Mouse (Mus musculus) limb, embryonic 12.5 days (tissue): ENCODE data around the gene Tmbim7. TPM values are rescaled to one million over a fixed set of nuclear protein-coding genes. Genes with fewer than 3 reads are reported as not detected.

Source experiments
- ATAC-seq: fragments of 200-750 bp; cut with Nextera tagmentation; 2 replicates; pipeline ENCODE4 v1.8.0; 2017; ENCODE audit warnings: low read depth, moderate TSS enrichment; ENCODE audit not compliant: insufficient number of reproducible peaks, insufficient read depth, low FRiP score, low TSS enrichment
- H3K27ac ChIP-seq: fragments of 300-500 bp; sonication (generic); 2 replicates; pipeline ENCODE4 v1.5.1; 2016; ENCODE audit warnings: mild to moderate bottlenecking, moderate library complexity
- H3K27me3 ChIP-seq: fragments of 300-500 bp; sonication (generic); 2 replicates; pipeline ENCODE4 v1.6.1; 2016; ENCODE audit warnings: mild to moderate bottlenecking, moderate library complexity
- H3K36me3 ChIP-seq: fragments of 300-500 bp; sonication (generic); 2 replicates; pipeline ENCODE4 v1.6.1; 2016; ENCODE audit warnings: mild to moderate bottlenecking, moderate library complexity
- H3K4me1 ChIP-seq: fragments of 300-500 bp; sonication (generic); replicated peaks from 2 replicates; pipeline ENCODE4 v1.6.1; 2016
- H3K4me2 ChIP-seq: fragments of 300-500 bp; sonication (generic); 2 replicates; pipeline ENCODE4 v1.6.1; 2016; ENCODE audit warnings: mild to moderate bottlenecking, moderate library complexity
- H3K4me3 ChIP-seq: fragments of 300-500 bp; sonication (generic); replicated peaks from 2 replicates; pipeline ENCODE4 v1.5.1; 2016; ENCODE audit warnings: mild to moderate bottlenecking
- H3K9ac ChIP-seq: fragments of 300-500 bp; sonication (generic); replicated peaks from 2 replicates; pipeline ENCODE4 v1.6.1; 2016; ENCODE audit warnings: mild to moderate bottlenecking, moderate library complexity
- H3K9me3 ChIP-seq: fragments of 300-500 bp; sonication (generic); 2 replicates; pipeline ENCODE4 v1.6.1; 2016; ENCODE audit warnings: mild to moderate bottlenecking, moderate library complexity
- WGBS: fragments of 180-500 bp; shearing (Covaris S2); methylation state at CpG from one replicate; pipeline ENCODE4 v1.1.7; 2016; 5-methylcytosine and 5-hydroxymethylcytosine counted together
- microRNA-seq: library from miRNA; unstranded; fragments of <30 nt; microRNA quantifications from one replicate; pipeline ENCODE4, GENCODE M21; 2017
- polyA plus RNA-seq: library from polyadenylated mRNA; unstranded; fragments of >200 nt; fragmentation: Nextera tagmentation; extraction: Ambion mirVana; gene quantifications from 2 replicates; pipeline ENCODE4 v1.2.1, GENCODE M21; 2016

The Tmbim7 gene
- polyA plus RNA-seq, 1 experiment from 2014 or later = not detected

GRCm38 (mm10) chr5:3722873-3723272, 71.9 kb downstream of the Tmbim7 start:
- Histone ChIP-seq H3K4me2 (no peak overlapping the region), H3K4me1 (no peaks in the 10 kb centered on the region), H3K27me3 (no peaks in the 10 kb centered on the region), H3K9me3 (no peaks in the 10 kb centered on the region), H3K27ac (no peak overlapping the region), H3K9ac (no peak overlapping the region), H3K36me3 (peaks cover 42% of the 10 kb centered on the region), H3K4me3 (no peak overlapping the region)
- no peak for ATAC-seq
- WGBS = 97% methylated on average over 2 of the region's 2 CpGs

GRCm38 (mm10) chr5:3723415-3723814, 72.4 kb downstream of the Tmbim7 start:
- peaks cover 42% of the 10 kb centered on the region for H3K36me3 ChIP-seq
- H3K4me2 ChIP-seq = no peak overlapping the region
- H3K27me3 ChIP-seq = no peaks in the 10 kb centered on the region
- ATAC-seq = no peak
- WGBS = 74% methylated on average over 2 of the region's 2 CpGs
- no peak overlapping the region for H3K4me3 ChIP-seq
- no peaks in the 10 kb centered on the region for H3K9me3 ChIP-seq
- no peak overlapping the region for H3K9ac ChIP-seq
- no peak overlapping the region for H3K27ac ChIP-seq
- no peaks in the 10 kb centered on the region for H3K4me1 ChIP-seq

GRCm38 (mm10) chr5:3725491-3725890, 74.5 kb downstream of the Tmbim7 start:
- 79% methylated on average over 1 of the region's 1 CpGs for WGBS
- Histone ChIP-seq H3K4me1 (no peaks in the 10 kb centered on the region), H3K27me3 (no peaks in the 10 kb centered on the region), H3K36me3 (peaks cover 24% of the 10 kb centered on the region), H3K9ac (no peak overlapping the region), H3K9me3 (no peaks in the 10 kb centered on the region), H3K4me3 (no peak overlapping the region), H3K27ac (no peak overlapping the region), H3K4me2 (no peak overlapping the region)
- ATAC-seq = no peak

GRCm38 (mm10) chr5:3728820-3729219, 77.8 kb downstream of the Tmbim7 start:
- Histone ChIP-seq H3K36me3 (peaks cover 24% of the 10 kb centered on the region; the same call in 1 of the 2 replicates), H3K9ac (no peak overlapping the region), H3K4me1 (no peaks in the 10 kb centered on the region), H3K4me3 (no peak overlapping the region), H3K27ac (no peak overlapping the region), H3K9me3 (no peaks in the 10 kb centered on the region), H3K27me3 (no peaks in the 10 kb centered on the region), H3K4me2 (no peak overlapping the region)
- no peak for ATAC-seq
- 71% methylated on average over 5 of the region's 5 CpGs for WGBS

Small RNA genes lying within 50 kb of the gene (microRNA-seq; reads per million reads assigned to microRNA genes)
- gene Gm22926 (not detected), gene Gm26238 (not detected)

Other genes starting within 250 kb of the Tmbim7 start
- 41.3 and 41.7 TPM in 2 replicates for gene Fam133b, start 107.3 kb upstream of the Tmbim7 start, polyA plus RNA-seq
- gene 1700109H08Rik, start 79.6 kb upstream of the Tmbim7 start, polyA plus RNA-seq = 3.3 and 5.2 TPM in 2 replicates
- gene Pex1, start 55.1 kb upstream of the Tmbim7 start, polyA plus RNA-seq = 17.7 and 23.2 TPM in 2 replicates
- 15.3 and 15.6 TPM in 2 replicates for gene Rbm48, start 54.6 kb upstream of the Tmbim7 start, polyA plus RNA-seq
- gene Gatad1, start 6.0 kb downstream of the Tmbim7 start, polyA plus RNA-seq = 63.5 and 71.1 TPM in 2 replicates
- gene Ankib1, start 151.7 kb downstream of the Tmbim7 start, polyA plus RNA-seq = 15.3 and 15.6 TPM in 2 replicates
- 63.0 and 63.1 TPM in 2 replicates for gene Krit1, start 152.0 kb downstream of the Tmbim7 start, polyA plus RNA-seq
- gene Lrrd1, start 194.0 kb downstream of the Tmbim7 start, polyA plus RNA-seq = not detected in 2 replicates
- gene Mterf1a, start 242.8 kb downstream of the Tmbim7 start, polyA plus RNA-seq = 9.4 and 9.6 TPM in 2 replicates